Mouse (Mus musculus) C2C12 (cell line): Measurements from ENCODE around the gene Kif3b. TPM values are rescaled to one million over a fixed set of nuclear protein-coding genes. Genes with fewer than 3 reads are reported as not detected.

ENCODE experiments used
- H3K27me3 ChIP-seq: one replicate; pipeline ENCODE4 v1.6.1; 2011; ENCODE audit not compliant: control insufficient read depth, insufficient read depth, insufficient read length
- H3K36me3 ChIP-seq: one replicate; pipeline ENCODE4 v1.6.1; 2011; ENCODE audit not compliant: control insufficient read depth, insufficient read depth
- H3K4me3 ChIP-seq: one replicate; pipeline ENCODE4 v1.5.1; 2011; ENCODE audit warnings: mild to moderate bottlenecking, control low read depth; ENCODE audit not compliant: poor library complexity, insufficient read depth, severe bottlenecking
- H3K79me2 ChIP-seq: one replicate; pipeline ENCODE4 v1.6.1; 2011; ENCODE audit not compliant: control insufficient read depth, insufficient read depth
- H3K79me3 ChIP-seq: one replicate; pipeline ENCODE4 v1.6.1; 2011; ENCODE audit warnings: low read depth, control low read depth
- H3ac ChIP-seq: one replicate; pipeline ENCODE3; 2011; ENCODE audit warnings: low read depth; ENCODE audit not compliant: control insufficient read depth, insufficient read length
- CEBPB ChIP-seq: IDR thresholded peaks from one replicate; pipeline ENCODE4 v1.6.1; 2011; ENCODE audit warnings: low read depth, mild to moderate bottlenecking, control low read depth, moderate library complexity
- CTCF ChIP-seq: IDR thresholded peaks from one replicate; pipeline ENCODE4 v1.5.1; 2011; ENCODE audit not compliant: control insufficient read depth, insufficient read depth, insufficient read length
- FOSL1 ChIP-seq: IDR thresholded peaks from one replicate; pipeline ENCODE4 v1.8.0; 2011; ENCODE audit warnings: mild to moderate bottlenecking, low read length; ENCODE audit not compliant: poor library complexity, insufficient read depth, severe bottlenecking
- MAX ChIP-seq: IDR thresholded peaks from one replicate; pipeline ENCODE4 v1.6.1; 2011; ENCODE audit warnings: mild to moderate bottlenecking, control low read depth
- MYOD1 ChIP-seq: IDR thresholded peaks from one replicate; pipeline ENCODE4 v1.6.1; 2011; ENCODE audit warnings: low read depth; ENCODE audit not compliant: control insufficient read depth, insufficient read length
- MYOG ChIP-seq: IDR thresholded peaks from one replicate; pipeline ENCODE4 v1.6.1; 2011; ENCODE audit not compliant: control insufficient read depth, insufficient read length; ENCODE audit errors: extremely low read depth
- USF1 ChIP-seq: IDR thresholded peaks from one replicate; pipeline ENCODE4 v1.6.1; 2011; ENCODE audit warnings: low read depth, mild to moderate bottlenecking, control low read depth, moderate library complexity
- polyA plus RNA-seq: library from polyadenylated mRNA; unstranded; fragments of >200 nt; fragmentation: generic; extraction: Trizol; gene quantifications from one replicate; pipeline ENCODE4 v1.2.1, GENCODE M21; 2012; ENCODE audit warnings: missing spikeins

Kif3b gene
- polyA plus RNA-seq, 1 experiment: 8.6 TPM

GRCm38 (mm10) chr2:153336117-153336516 lies 44.9 kb downstream of the Kif3b start:
- H3K79me2 ChIP-seq: no peaks in the 10 kb centered on the region
- TF ChIP-seq CTCF (no peak), MYOD1 (peak; percentile 95)
- H3K79me3 ChIP-seq: no peaks in the 10 kb centered on the region
- H3ac ChIP-seq: no peak overlapping the region
- H3K4me3 ChIP-seq: no peak overlapping the region
- H3K27me3 ChIP-seq: no peaks in the 10 kb centered on the region
- H3K36me3 ChIP-seq: peaks cover 17% of the 10 kb centered on the region

GRCm38 (mm10) chr2:153338361-153339350 lies 47.4 kb downstream of the Kif3b start:
- TF ChIP-seq CEBPB: peak; percentile 81
- peak; percentile 30 for TF ChIP-seq MYOD1
- TF ChIP-seq MAX: no peak
- TF ChIP-seq CTCF: no peak
- TF ChIP-seq USF1: no peak
- no peak for TF ChIP-seq FOSL1
- no peak for TF ChIP-seq MYOG
- Histone ChIP-seq H3K79me2 (no peaks in the 10 kb centered on the region), H3ac (no peak overlapping the region), H3K36me3 (no peaks in the 10 kb centered on the region), H3K4me3 (no peak overlapping the region), H3K27me3 (no peaks in the 10 kb centered on the region), H3K79me3 (no peaks in the 10 kb centered on the region)

GRCm38 (mm10) chr2:153342166-153342565 lies 51.0 kb downstream of the Kif3b start:
- H3K79me3 ChIP-seq: peaks cover 7% of the 10 kb centered on the region
- no peak overlapping the region for H3K4me3 ChIP-seq
- no peaks in the 10 kb centered on the region for H3K27me3 ChIP-seq
- peaks cover 16% of the 10 kb centered on the region for H3K79me2 ChIP-seq
- H3ac ChIP-seq: no peak overlapping the region
- no peak for TF ChIP-seq FOSL1
- no peak for TF ChIP-seq MAX
- TF ChIP-seq USF1: no peak
- TF ChIP-seq MYOG: no peak
- TF ChIP-seq MYOD1: no peak
- no peaks in the 10 kb centered on the region for H3K36me3 ChIP-seq

- Histone ChIP-seq H3K36me3 (no peaks in the 10 kb centered on the region), H3K79me3 (peaks cover 12% of the 10 kb centered on the region)
Observed at GRCm38 (mm10) chr2:153342602-153343001, 51.4 kb downstream of the Kif3b start.

GRCm38 (mm10) chr2:153343191-153343590 lies 52.0 kb downstream of the Kif3b start:
- H3K27me3 ChIP-seq: no peaks in the 10 kb centered on the region
- H3K4me3 ChIP-seq: no peak overlapping the region
- TF ChIP-seq MYOD1 (no peak), CTCF (no peak), MYOG (no peak), FOSL1 (no peak), CEBPB (no peak), MAX (no peak), USF1 (no peak)
- H3K79me2 ChIP-seq: peaks cover 26% of the 10 kb centered on the region
- H3K36me3 ChIP-seq: no peaks in the 10 kb centered on the region
- H3ac ChIP-seq: no peak overlapping the region
- peaks cover 18% of the 10 kb centered on the region for H3K79me3 ChIP-seq

More at GRCm38 (mm10) chr2:153342602-153343001, 51.4 kb downstream of the Kif3b start:
- no peak overlapping the region for H3K4me3 ChIP-seq
- H3K27me3 ChIP-seq: no peaks in the 10 kb centered on the region
- H3ac ChIP-seq: no peak overlapping the region
- TF ChIP-seq FOSL1: no peak
- H3K79me2 ChIP-seq: peaks cover 20% of the 10 kb centered on the region

- Histone ChIP-seq H3K27me3 (no peaks in the 10 kb centered on the region), H3K4me3 (peak overlapping the region; percentile 83), H3K79me2 (peaks cover 45% of the 10 kb centered on the region), H3K79me3 (peaks cover 36% of the 10 kb centered on the region), H3ac (peak overlapping the region; percentile 74), H3K36me3 (no peaks in the 10 kb centered on the region)
- no peak for TF ChIP-seq CEBPB
- TF ChIP-seq MYOG: no peak
- TF ChIP-seq MAX: no peak
- TF ChIP-seq MYOD1: no peak
- TF ChIP-seq USF1: no peak
- no peak for TF ChIP-seq FOSL1
- no peak for TF ChIP-seq CTCF
Observed at GRCm38 (mm10) chr2:153345071-153345453, 53.8 kb downstream of the Kif3b start.
